Mouse (Mus musculus): Measurements from ENCODE around the gene Tacr1. TPM values are rescaled to one million over a fixed set of nuclear protein-coding genes. Genes with fewer than 3 reads are reported as not detected.

Tacr1 gene
- total and polyA plus RNA-seq, 2 experiments from 2014 or later, result 3.1 to 8.3 TPM

DNA sequence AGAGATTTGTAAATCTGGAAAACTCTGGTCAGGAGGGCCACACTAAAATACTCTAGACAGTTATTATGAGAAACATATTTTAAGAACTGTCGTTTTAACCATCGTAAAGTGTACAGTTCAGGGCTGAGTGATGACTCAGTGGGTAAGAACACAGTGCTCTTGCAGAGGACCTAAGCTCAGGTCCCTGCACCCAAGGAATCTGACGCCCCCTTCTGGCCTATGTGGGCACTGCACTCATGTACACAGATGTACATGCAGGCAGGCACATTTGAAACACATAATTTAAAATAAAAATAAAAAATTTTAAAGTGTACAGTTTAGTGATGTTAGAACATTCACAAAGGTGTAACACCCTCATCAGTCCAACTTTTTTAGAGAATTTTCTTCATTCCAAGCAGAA, 147.1 kb downstream of the Tacr1 start:
- no peak overlapping the region for H3K27ac ChIP-seq (ENCODE audit: low read depth, low read length)
- H3K27me3 ChIP-seq (ENCODE audit: insufficient read depth, low read length), result no peaks in the 10 kb centered on the region
- no peak for DNase-seq (ENCODE audit: low spot score)

DNA sequence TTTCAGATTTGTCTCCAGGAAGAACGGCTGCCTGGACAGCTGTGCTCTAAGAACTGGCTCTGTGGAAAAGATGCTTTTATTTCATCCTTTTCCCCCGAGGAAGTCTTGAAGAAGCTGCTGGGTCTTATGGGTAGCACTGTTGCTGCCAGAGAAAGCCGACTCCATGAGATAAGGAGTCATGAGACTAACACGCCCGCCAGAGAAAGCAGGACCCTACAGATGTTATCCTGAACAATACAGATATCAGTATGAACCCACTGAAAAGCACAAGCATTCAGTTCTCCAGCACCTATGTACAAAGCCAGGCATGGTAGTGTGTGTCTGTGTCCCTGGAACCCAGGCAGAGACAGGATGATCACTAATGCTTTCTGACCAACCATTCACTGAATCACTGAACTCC, 173.3 kb downstream of the Tacr1 start:
- H3K4me2 ChIP-seq (ENCODE audit: low read depth, low read length, poor library complexity, severe bottlenecking), result no peak overlapping the region
- H3K27me3 ChIP-seq (ENCODE audit: insufficient read depth, low read length), result no peaks in the 10 kb centered on the region
- DNase-seq (ENCODE audit: low spot score), result no peak
- no peak overlapping the region for H3K4me3 ChIP-seq (ENCODE audit: low read depth, low read length)
- WGBS, result 83% methylated on average over 5 of the region's 5 CpGs
- H3K4me1 ChIP-seq (ENCODE audit: insufficient read depth, low read length), result no peaks in the 10 kb centered on the region
- H3K9ac ChIP-seq (replicated peaks; ENCODE audit: low read length, poor library complexity, severe bottlenecking), result no peak overlapping the region
- H3K27ac ChIP-seq (ENCODE audit: low read depth, low read length), result no peak overlapping the region
- no peaks in the 10 kb centered on the region for H3K36me3 ChIP-seq (ENCODE audit: insufficient read depth, low read length)
- no peak for ATAC-seq (ENCODE audit: low FRiP score)
- H3K9me3 ChIP-seq (ENCODE audit: low read length), result no peaks in the 10 kb centered on the region
- TF ChIP-seq CTCF (IDR thresholded peaks at IDR 0.05), result no peak

More for the DNA sequence above, 147.1 kb downstream of the Tacr1 start:
- Histone ChIP-seq H3K36me3 (ENCODE audit: insufficient read depth, low read length) (no peaks in the 10 kb centered on the region), H3K9me3 (ENCODE audit: low read length) (no peaks in the 10 kb centered on the region), H3K4me1 (ENCODE audit: insufficient read depth, low read length) (no peaks in the 10 kb centered on the region), H3K4me3 (ENCODE audit: low read depth, low read length) (no peak overlapping the region), H3K4me2 (ENCODE audit: low read depth, low read length, poor library complexity, severe bottlenecking) (no peak overlapping the region), H3K9ac (replicated peaks; ENCODE audit: low read length, poor library complexity, severe bottlenecking) (no peak overlapping the region)
- peak; percentile 44 for TF ChIP-seq CTCF (IDR thresholded peaks at IDR 0.05)
- ATAC-seq (ENCODE audit: low FRiP score), result no peak
- WGBS, result 67% methylated on average over 3 of the region's 3 CpGs

DNA sequence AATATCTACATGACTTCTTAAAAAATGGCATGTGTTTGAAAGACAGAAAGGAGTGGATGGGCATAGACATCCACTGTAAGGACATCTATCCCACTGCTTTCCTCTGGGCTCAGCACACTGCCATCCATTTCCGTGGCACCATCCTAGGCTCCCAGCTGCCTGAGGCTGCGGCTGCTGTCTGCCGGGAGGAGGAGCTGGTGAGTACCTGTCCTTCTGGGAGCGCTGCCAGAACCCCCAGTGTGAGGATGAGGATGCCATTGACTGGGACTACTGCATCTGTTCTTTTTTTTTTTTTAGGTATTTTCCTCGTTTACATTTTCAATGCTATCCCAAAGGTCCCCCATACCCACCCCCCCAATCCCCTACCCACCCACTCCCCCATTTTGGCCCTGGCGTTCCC, 183.3 kb downstream of the Tacr1 start:
- H3K4me1 ChIP-seq (ENCODE audit: insufficient read depth, low read length), result no peaks in the 10 kb centered on the region
- 53% methylated on average over 5 of the region's 6 CpGs for whole genome bisulfite sequencing
- no peak for TF ChIP-seq CTCF (IDR thresholded peaks at IDR 0.05)
- H3K36me3 ChIP-seq (ENCODE audit: insufficient read depth, low read length), result no peaks in the 10 kb centered on the region
- H3K4me2 ChIP-seq (ENCODE audit: low read depth, low read length, poor library complexity, severe bottlenecking), result no peak overlapping the region
- no peak overlapping the region for H3K27ac ChIP-seq (ENCODE audit: low read depth, low read length)
- H3K9me3 ChIP-seq (ENCODE audit: low read length), result no peaks in the 10 kb centered on the region
- no peak overlapping the region for H3K4me3 ChIP-seq (ENCODE audit: low read depth, low read length)
- H3K9ac ChIP-seq (replicated peaks; ENCODE audit: low read length, poor library complexity, severe bottlenecking), result no peak overlapping the region
- no peak for ATAC-seq (ENCODE audit: low FRiP score)
- no peak for DNase-seq (ENCODE audit: low spot score)
- H3K27me3 ChIP-seq (ENCODE audit: insufficient read depth, low read length), result no peaks in the 10 kb centered on the region

DNA sequence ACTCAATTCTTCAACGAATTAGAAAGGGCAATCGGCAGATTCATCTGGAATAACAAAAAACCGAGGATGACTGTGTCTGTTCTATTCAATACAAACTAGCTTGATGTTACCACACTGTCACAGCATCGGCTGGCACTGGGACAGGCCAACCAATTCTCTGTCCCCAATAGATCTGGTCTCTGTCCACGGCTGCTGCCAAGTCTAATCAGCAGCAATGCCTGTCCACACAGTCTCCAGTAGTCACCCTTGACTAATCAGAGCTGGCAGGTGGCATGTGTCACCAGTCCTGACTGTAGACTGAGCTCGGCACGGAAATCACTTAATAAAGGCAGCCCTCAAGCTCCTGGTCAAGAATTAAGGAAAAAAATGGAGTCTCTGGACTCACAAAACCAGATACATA, 187.3 kb downstream of the Tacr1 start:
- Histone ChIP-seq H3K27ac (ENCODE audit: low read depth, low read length) (no peak overlapping the region), H3K36me3 (ENCODE audit: insufficient read depth, low read length) (no peaks in the 10 kb centered on the region), H3K27me3 (ENCODE audit: insufficient read depth, low read length) (no peaks in the 10 kb centered on the region), H3K4me2 (ENCODE audit: low read depth, low read length, poor library complexity, severe bottlenecking) (no peak overlapping the region), H3K9ac (replicated peaks; ENCODE audit: low read length, poor library complexity, severe bottlenecking) (no peak overlapping the region), H3K4me1 (ENCODE audit: insufficient read depth, low read length) (no peaks in the 10 kb centered on the region), H3K4me3 (ENCODE audit: low read depth, low read length) (no peak overlapping the region), H3K9me3 (ENCODE audit: low read length) (no peaks in the 10 kb centered on the region)
- ATAC-seq (ENCODE audit: low FRiP score), result no peak; the same call in 1 of the 2 replicates
- peak; percentile 77 for DNase-seq (ENCODE audit: low spot score)
- WGBS, result 53% methylated on average over 7 of the region's 7 CpGs
- TF ChIP-seq CTCF (IDR thresholded peaks at IDR 0.05), result no peak

DNA sequence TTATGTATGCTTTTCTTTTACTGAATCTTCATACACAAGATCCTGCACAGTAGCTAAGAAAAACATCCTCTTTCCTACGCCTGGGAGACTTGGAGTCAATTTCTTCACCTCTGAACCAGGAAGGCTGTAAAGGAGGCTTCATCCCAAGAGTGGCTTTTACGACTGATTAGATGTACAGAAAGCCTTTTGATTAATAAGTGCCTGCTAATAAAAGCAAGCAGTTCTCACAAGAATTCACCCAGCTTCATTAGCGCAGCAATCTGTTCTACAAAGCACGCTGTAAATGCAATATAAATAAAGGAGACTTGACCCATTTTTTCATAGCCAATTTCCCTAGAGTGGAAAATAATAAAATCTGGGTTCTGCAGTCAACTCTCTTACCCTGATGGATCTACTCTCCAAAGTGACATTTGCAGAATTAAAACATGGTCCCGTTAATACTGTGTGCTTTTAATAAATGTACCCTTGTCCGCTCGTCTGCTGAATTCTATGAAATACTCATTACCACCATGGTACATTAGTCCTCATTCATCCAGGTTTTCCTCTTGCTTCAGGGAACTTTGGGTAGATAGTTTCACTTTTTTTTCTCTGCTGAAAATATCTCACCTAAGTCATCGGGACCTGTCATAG, 193.4 kb downstream of the Tacr1 start:
- no peak for TF ChIP-seq CTCF (IDR thresholded peaks at IDR 0.05)
- Histone ChIP-seq H3K27me3 (ENCODE audit: insufficient read depth, low read length) (no peaks in the 10 kb centered on the region), H3K9me3 (ENCODE audit: low read length) (no peaks in the 10 kb centered on the region), H3K4me2 (ENCODE audit: low read depth, low read length, poor library complexity, severe bottlenecking) (no peak overlapping the region), H3K36me3 (ENCODE audit: insufficient read depth, low read length) (no peaks in the 10 kb centered on the region), H3K4me1 (ENCODE audit: insufficient read depth, low read length) (no peaks in the 10 kb centered on the region), H3K4me3 (ENCODE audit: low read depth, low read length) (no peak overlapping the region), H3K9ac (replicated peaks; ENCODE audit: low read length, poor library complexity, severe bottlenecking) (no peak overlapping the region), H3K27ac (ENCODE audit: low read depth, low read length) (no peak overlapping the region)
- peak; percentile 60 for DNase-seq (ENCODE audit: low spot score)
- 64% methylated on average over 8 of the region's 8 CpGs for WGBS
- ATAC-seq (ENCODE audit: low FRiP score), result no peak

DNA sequence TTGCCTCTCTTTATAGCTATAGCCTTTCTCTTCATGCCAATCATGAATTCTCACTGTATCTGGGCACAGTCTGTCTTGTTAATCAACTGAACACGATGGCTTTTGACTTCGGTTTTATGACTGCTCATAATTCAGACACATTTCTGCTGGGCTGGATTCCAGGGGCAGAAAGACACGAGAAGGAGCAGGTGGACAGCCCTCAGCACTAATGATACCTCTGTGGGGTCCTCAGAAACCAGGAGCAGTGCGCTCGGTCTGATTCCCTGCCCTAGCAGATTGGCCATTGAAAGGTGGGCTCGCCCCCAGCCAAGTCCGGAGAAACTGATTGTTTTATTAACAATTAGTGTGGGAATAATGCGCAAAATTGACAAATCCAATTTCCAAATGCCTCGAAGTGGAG, 201.1 kb downstream of the Tacr1 start:
- Histone ChIP-seq H3K27me3 (ENCODE audit: insufficient read depth, low read length) (no peaks in the 10 kb centered on the region), H3K9ac (replicated peaks; ENCODE audit: low read length, poor library complexity, severe bottlenecking) (no peak overlapping the region), H3K4me3 (ENCODE audit: low read depth, low read length) (no peak overlapping the region), H3K27ac (ENCODE audit: low read depth, low read length) (no peak overlapping the region), H3K9me3 (ENCODE audit: low read length) (no peaks in the 10 kb centered on the region), H3K4me2 (ENCODE audit: low read depth, low read length, poor library complexity, severe bottlenecking) (no peak overlapping the region), H3K36me3 (ENCODE audit: insufficient read depth, low read length) (no peaks in the 10 kb centered on the region), H3K4me1 (ENCODE audit: insufficient read depth, low read length) (no peaks in the 10 kb centered on the region)
- WGBS, result 82% methylated on average over 9 of the region's 9 CpGs
- TF ChIP-seq CTCF (IDR thresholded peaks at IDR 0.05), result no peak
- no peak for ATAC-seq (ENCODE audit: low FRiP score)
- DNase-seq (ENCODE audit: low spot score), result no peak
